Mouse (Mus musculus) liver, postnatal 0 days (tissue): ENCODE data around the gene Gm9817. TPM values are rescaled to one million over a fixed set of nuclear protein-coding genes. Genes with fewer than 3 reads are reported as not detected.

ENCODE experiments used
- ATAC-seq: fragments of 200-750 bp; cut with Nextera tagmentation; 2 replicates; pipeline ENCODE4 v1.8.0; 2017; ENCODE audit warnings: mild to moderate bottlenecking, moderate library complexity
- DNase-seq: peaks from one replicate; pipeline ENCODE4 v3.0.0-alpha.2; 2016
- H3K27ac ChIP-seq: fragments of 300-500 bp; sonication (generic); 2 replicates; pipeline ENCODE4 v1.5.1; 2014; ENCODE audit warnings: antibody characterized with exemption, moderate library complexity, mild to moderate bottlenecking, low read depth
- H3K27me3 ChIP-seq: fragments of 300-500 bp; sonication (generic); 2 replicates; pipeline ENCODE4 v1.6.1; 2014; ENCODE audit warnings: low read length, control low read depth, mixed read lengths; ENCODE audit not compliant: insufficient read depth
- H3K36me3 ChIP-seq: fragments of 300-500 bp; sonication (generic); replicated peaks from 2 replicates; pipeline ENCODE4 v1.6.1; 2014; ENCODE audit warnings: mild to moderate bottlenecking, control low read depth, low read length, moderate library complexity, mixed read lengths; ENCODE audit not compliant: insufficient read depth
- H3K4me1 ChIP-seq: fragments of 300-500 bp; sonication (generic); 2 replicates; pipeline ENCODE4 v1.6.1; 2014; ENCODE audit warnings: antibody characterized with exemption, mild to moderate bottlenecking, control low read depth; ENCODE audit not compliant: insufficient read depth
- H3K4me2 ChIP-seq: fragments of 300-500 bp; sonication (generic); 2 replicates; pipeline ENCODE4 v1.6.1; 2014; ENCODE audit warnings: low read depth, mild to moderate bottlenecking, low read length, moderate library complexity, mixed read lengths
- H3K4me3 ChIP-seq: fragments of 300-500 bp; sonication (generic); 2 replicates; pipeline ENCODE4 v1.5.1; 2014; ENCODE audit warnings: low read depth, low read length
- H3K9ac ChIP-seq: fragments of 300-500 bp; sonication (generic); replicated peaks from 2 replicates; pipeline ENCODE4 v1.6.1; 2014; ENCODE audit warnings: mild to moderate bottlenecking, moderate library complexity
- H3K9me3 ChIP-seq: fragments of 300-500 bp; sonication (generic); 2 replicates; pipeline ENCODE4 v1.6.1; 2016; ENCODE audit warnings: mild to moderate bottlenecking, control low read depth, low read length, mixed read lengths
- CTCF ChIP-seq: sonication (generic); IDR thresholded peaks from 2 replicates; pipeline ENCODE4 v1.5.1; 2016; ENCODE audit warnings: antibody characterized with exemption, low read depth
- EP300 ChIP-seq: IDR thresholded peaks from 2 replicates; pipeline ENCODE4 v1.6.1; 2016; ENCODE audit warnings: antibody characterized with exemption, low read depth, mild to moderate bottlenecking
- WGBS: fragments of 180-500 bp; shearing (Covaris S2); extraction: QIAGEN DNeasy Blood & Tissue Kit; methylation state at CpG from one replicate; pipeline ENCODE4 v1.1.7; 2014; ENCODE audit not compliant: insufficient replicate concordance; 5-methylcytosine and 5-hydroxymethylcytosine counted together
- polyA plus RNA-seq: library from polyadenylated mRNA; unstranded; fragments of >200 nt; fragmentation: Nextera tagmentation; extraction: Ambion mirVana; gene quantifications from 2 replicates; pipeline ENCODE4 v1.2.1, GENCODE M21; 2015

Gm9817 gene
- polyA plus RNA-seq, 1 experiment from 2014 or later = not detected

DNA sequence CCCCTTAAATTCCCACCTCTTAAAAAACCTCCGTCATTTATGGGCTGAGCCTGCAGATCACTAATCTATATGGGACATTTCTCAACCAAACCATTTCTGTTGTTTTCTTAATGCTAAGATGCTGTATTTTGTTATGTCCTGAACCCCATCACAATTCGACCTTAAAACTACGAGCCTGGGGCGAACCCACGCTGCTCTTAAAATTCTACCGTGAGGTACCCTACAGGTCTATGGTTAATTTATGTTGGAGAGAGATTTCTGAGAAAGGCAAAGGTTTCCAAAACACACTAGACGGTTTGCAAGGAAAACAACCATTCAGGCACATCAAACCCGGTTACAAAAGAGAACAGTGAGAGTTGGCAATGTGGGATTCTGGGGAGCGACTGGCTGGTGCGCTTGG lies 45.1 kb upstream of the Gm9817 start:
- ATAC-seq (no peak), DNase-seq (no peak)
- Histone ChIP-seq H3K4me1 (no peaks in the 10 kb centered on the region; the same call in 1 of the 2 replicates), H3K9me3 (no peaks in the 10 kb centered on the region), H3K27ac (no peak overlapping the region), H3K27me3 (peaks cover 16% of the 10 kb centered on the region; the same call in 1 of the 2 replicates), H3K9ac (no peak overlapping the region), H3K4me3 (no peak overlapping the region), H3K36me3 (no peaks in the 10 kb centered on the region), H3K4me2 (no peak overlapping the region)
- 82% methylated on average over 10 of the region's 10 CpGs for WGBS
- TF ChIP-seq CTCF = no peak
- TF ChIP-seq EP300 = no peak

DNA sequence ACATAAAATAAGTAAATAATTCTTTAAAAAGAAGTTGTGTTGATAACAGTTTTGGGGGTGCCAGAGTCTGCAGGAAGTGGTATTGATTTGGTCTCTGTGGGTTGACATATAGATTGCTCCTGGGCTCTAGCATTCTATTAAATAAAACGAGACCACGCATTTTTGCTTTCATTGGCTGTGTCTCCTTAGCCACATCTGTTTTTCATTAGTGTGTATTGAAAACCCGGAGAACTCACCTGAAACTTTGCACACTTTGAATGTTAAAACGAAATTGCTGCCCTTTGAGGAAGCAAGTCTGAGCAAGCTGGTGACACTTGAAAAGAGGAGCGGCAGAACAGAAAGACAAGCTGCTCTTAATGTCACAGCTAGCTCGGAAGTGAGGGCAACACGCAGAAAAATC lies 43.7 kb upstream of the Gm9817 start:
- no peaks in the 10 kb centered on the region for H3K36me3 ChIP-seq
- no peak overlapping the region for H3K4me2 ChIP-seq
- DNase-seq (no peak), ATAC-seq (no peak)
- H3K9me3 ChIP-seq = no peaks in the 10 kb centered on the region
- H3K27ac ChIP-seq = no peak overlapping the region
- TF ChIP-seq CTCF (no peak), EP300 (no peak)
- H3K27me3 ChIP-seq = peaks cover 16% of the 10 kb centered on the region; the same call in 1 of the 2 replicates
- 72% methylated on average over 7 of the region's 7 CpGs for WGBS
- no peak overlapping the region for H3K4me3 ChIP-seq
- H3K9ac ChIP-seq = no peak overlapping the region
- no peaks in the 10 kb centered on the region; the same call in 1 of the 2 replicates for H3K4me1 ChIP-seq

DNA sequence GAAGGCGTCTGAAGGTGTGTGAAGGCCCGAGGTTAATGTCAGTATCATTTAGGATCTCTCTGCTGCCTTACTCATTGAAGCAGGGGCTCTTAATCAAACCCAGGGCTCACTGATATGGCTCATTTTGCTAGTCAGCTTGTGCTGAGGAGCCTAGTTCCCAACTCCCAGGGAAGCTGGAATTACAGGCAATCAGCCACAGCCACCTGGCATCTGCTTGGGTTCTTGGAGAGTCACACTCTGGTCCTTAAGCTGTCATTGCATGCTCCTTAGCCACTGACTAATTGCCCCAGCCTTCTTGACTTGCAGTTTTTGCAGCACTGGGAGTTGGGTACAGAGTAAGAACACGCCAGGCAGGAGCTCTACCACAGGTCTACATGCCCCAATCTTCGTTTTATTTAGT lies 42.1 kb upstream of the Gm9817 start:
- H3K9ac ChIP-seq = no peak overlapping the region
- WGBS = 77% methylated on average over 4 of the region's 4 CpGs
- ATAC-seq = no peak

DNA sequence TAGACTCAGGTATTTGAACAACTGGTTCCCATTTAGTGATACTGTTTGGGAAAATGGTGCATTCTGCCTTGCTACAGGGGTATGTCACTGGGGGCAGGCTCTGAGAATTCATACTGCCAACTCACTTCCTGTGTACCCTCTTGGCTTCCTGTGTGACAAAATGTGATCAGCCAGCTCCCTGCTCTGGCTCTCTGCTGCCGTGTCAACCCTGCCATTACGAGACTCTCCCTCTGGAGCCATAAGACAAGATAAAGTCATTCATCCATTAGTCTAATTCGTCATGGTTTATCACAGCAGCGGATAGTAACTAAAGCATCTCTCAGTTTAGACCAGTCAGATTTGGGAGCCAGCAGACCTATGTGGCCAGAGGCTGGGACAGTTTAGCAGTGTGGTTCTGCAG lies 38.3 kb upstream of the Gm9817 start:
- no peaks in the 10 kb centered on the region for H3K4me1 ChIP-seq
- no peak overlapping the region for H3K4me3 ChIP-seq
- no peak for ATAC-seq
- no peak for DNase-seq
- TF ChIP-seq EP300 = no peak
- no peaks in the 10 kb centered on the region for H3K36me3 ChIP-seq
- H3K27me3 ChIP-seq = 0 out of 2 replicates have a peak, but pooled peaks cover 5% of the 10 kb centered on the region
- WGBS = 39% methylated on average over 4 of the region's 4 CpGs
- H3K27ac ChIP-seq = no peak overlapping the region
- no peaks in the 10 kb centered on the region for H3K9me3 ChIP-seq
- H3K9ac ChIP-seq = no peak overlapping the region
- H3K4me2 ChIP-seq = no peak overlapping the region

More for the DNA sequence above, 42.1 kb upstream of the Gm9817 start:
- no peaks in the 10 kb centered on the region for H3K36me3 ChIP-seq
- TF ChIP-seq EP300 (no peak), CTCF (no peak)
- H3K27me3 ChIP-seq = 0 out of 2 replicates have a peak, but pooled peaks cover 11% of the 10 kb centered on the region
- H3K9me3 ChIP-seq = no peaks in the 10 kb centered on the region
- H3K4me3 ChIP-seq = no peak overlapping the region
- H3K4me1 ChIP-seq = no peaks in the 10 kb centered on the region
- no peak overlapping the region for H3K27ac ChIP-seq
- no peak for DNase-seq
- H3K4me2 ChIP-seq = no peak overlapping the region

DNA sequence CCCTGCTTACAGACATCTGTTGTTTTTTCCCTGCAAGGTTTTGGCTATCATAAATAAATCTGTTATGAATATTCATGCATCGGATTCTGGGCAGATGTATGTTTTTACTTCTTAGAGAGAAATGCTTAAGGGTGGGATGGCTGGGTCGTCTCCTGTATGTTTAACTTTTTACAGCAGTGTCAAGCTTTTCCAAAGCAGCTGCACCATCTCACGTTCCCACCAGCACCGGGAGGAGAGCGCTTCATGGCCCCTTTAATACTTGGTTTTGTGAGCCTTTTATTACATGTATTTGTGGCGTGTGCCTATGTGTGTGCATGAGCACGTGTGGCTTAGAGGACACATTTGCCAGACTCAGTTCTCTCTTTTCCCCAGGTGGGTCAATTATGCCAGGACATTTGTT lies 37.8 kb upstream of the Gm9817 start:
- H3K9ac ChIP-seq = no peak overlapping the region
- H3K27me3 ChIP-seq = 0 out of 2 replicates have a peak, but pooled peaks cover 7% of the 10 kb centered on the region
- TF ChIP-seq CTCF (no peak), EP300 (no peak)
- no peak overlapping the region for H3K4me3 ChIP-seq
- no peak overlapping the region for H3K4me2 ChIP-seq
- 81% methylated on average over 7 of the region's 7 CpGs for WGBS
- no peak for DNase-seq
- H3K9me3 ChIP-seq = no peaks in the 10 kb centered on the region
- no peak for ATAC-seq
- H3K36me3 ChIP-seq = no peaks in the 10 kb centered on the region
- no peaks in the 10 kb centered on the region for H3K4me1 ChIP-seq
- H3K27ac ChIP-seq = no peak overlapping the region

DNA sequence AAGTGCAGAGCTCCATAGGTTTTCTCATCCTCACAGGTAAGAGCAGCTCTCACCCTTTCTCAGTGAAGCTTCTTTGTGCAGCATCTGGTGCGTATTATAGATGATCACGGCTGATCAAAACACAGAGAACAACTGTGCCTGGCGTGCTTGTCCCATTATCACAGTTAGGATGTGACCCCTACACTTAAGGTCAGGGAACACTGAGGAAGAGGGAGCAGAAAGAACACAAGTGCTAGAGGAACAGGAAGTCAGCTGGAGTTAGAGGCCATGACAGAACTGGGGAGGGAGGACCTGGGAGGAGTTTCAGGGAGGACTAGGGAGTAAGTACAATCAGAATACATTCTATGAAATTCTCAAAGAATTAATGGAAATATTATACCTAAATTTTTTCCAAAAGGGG lies 35.0 kb upstream of the Gm9817 start:
- Histone ChIP-seq H3K4me1 (no peaks in the 10 kb centered on the region), H3K9ac (no peak overlapping the region), H3K4me3 (no peak overlapping the region), H3K9me3 (no peaks in the 10 kb centered on the region), H3K36me3 (no peaks in the 10 kb centered on the region), H3K27me3 (0 out of 2 replicates have a peak, but pooled peaks cover 5% of the 10 kb centered on the region), H3K4me2 (no peak overlapping the region), H3K27ac (no peak overlapping the region)
- no peak for ATAC-seq
- WGBS = 69% methylated on average over 3 of the region's 3 CpGs
- TF ChIP-seq EP300 = no peak
- TF ChIP-seq CTCF = no peak
- no peak for DNase-seq
